Mouse (Mus musculus) C2C12 (cell line): Measurements from ENCODE around the gene Adam22. TPM values are rescaled to one million over a fixed set of nuclear protein-coding genes. Genes with fewer than 3 reads are reported as not detected.
"Not testable (repeated sequence)": the region's sequence is repeated elsewhere in the genome, so short reads cannot be mapped to it uniquely, and the experiment has no call there.

Experiments used
- H3K27me3 ChIP-seq: one replicate; pipeline ENCODE4 v1.6.1; 2011; ENCODE audit not compliant: control insufficient read depth, insufficient read depth, insufficient read length
- H3K36me3 ChIP-seq: one replicate; pipeline ENCODE4 v1.6.1; 2011; ENCODE audit not compliant: control insufficient read depth, insufficient read depth
- H3K4me3 ChIP-seq: one replicate; pipeline ENCODE4 v1.5.1; 2011; ENCODE audit warnings: mild to moderate bottlenecking, control low read depth; ENCODE audit not compliant: poor library complexity, insufficient read depth, severe bottlenecking
- H3K79me2 ChIP-seq: one replicate; pipeline ENCODE4 v1.6.1; 2011; ENCODE audit not compliant: control insufficient read depth, insufficient read depth
- H3K79me3 ChIP-seq: one replicate; pipeline ENCODE4 v1.6.1; 2011; ENCODE audit warnings: low read depth, control low read depth
- H3ac ChIP-seq: one replicate; pipeline ENCODE3; 2011; ENCODE audit warnings: low read depth; ENCODE audit not compliant: control insufficient read depth, insufficient read length
- CEBPB ChIP-seq: IDR thresholded peaks from one replicate; pipeline ENCODE4 v1.6.1; 2011; ENCODE audit warnings: low read depth, mild to moderate bottlenecking, control low read depth, moderate library complexity
- CTCF ChIP-seq: IDR thresholded peaks from one replicate; pipeline ENCODE4 v1.5.1; 2011; ENCODE audit not compliant: control insufficient read depth, insufficient read depth, insufficient read length
- FOSL1 ChIP-seq: IDR thresholded peaks from one replicate; pipeline ENCODE4 v1.8.0; 2011; ENCODE audit warnings: mild to moderate bottlenecking, low read length; ENCODE audit not compliant: poor library complexity, insufficient read depth, severe bottlenecking
- MAX ChIP-seq: IDR thresholded peaks from one replicate; pipeline ENCODE4 v1.6.1; 2011; ENCODE audit warnings: mild to moderate bottlenecking, control low read depth
- MYOD1 ChIP-seq: IDR thresholded peaks from one replicate; pipeline ENCODE4 v1.6.1; 2011; ENCODE audit warnings: low read depth; ENCODE audit not compliant: control insufficient read depth, insufficient read length
- MYOG ChIP-seq: IDR thresholded peaks from one replicate; pipeline ENCODE4 v1.6.1; 2011; ENCODE audit not compliant: control insufficient read depth, insufficient read length; ENCODE audit errors: extremely low read depth
- USF1 ChIP-seq: IDR thresholded peaks from one replicate; pipeline ENCODE4 v1.6.1; 2011; ENCODE audit warnings: low read depth, mild to moderate bottlenecking, control low read depth, moderate library complexity
- microRNA-seq: library from miRNA; unstranded; fragments of <30 nt; microRNA quantifications from one replicate; pipeline ENCODE4, GENCODE M21; 2019; ENCODE audit warnings: borderline microRNAs expressed
- polyA plus RNA-seq: library from polyadenylated mRNA; unstranded; fragments of >200 nt; fragmentation: generic; extraction: Trizol; gene quantifications from one replicate; pipeline ENCODE4 v1.2.1, GENCODE M21; 2012; ENCODE audit warnings: missing spikeins

The Adam22 gene
- polyA plus RNA-seq, 1 experiment: 0.07 TPM

- Histone ChIP-seq H3K4me3 (peak overlapping the region; percentile 57), H3K79me3 (peaks cover 17% of the 10 kb centered on the region), H3K27me3 (no peaks in the 10 kb centered on the region), H3K36me3 (peaks cover 27% of the 10 kb centered on the region), H3ac (no peak overlapping the region), H3K79me2 (peaks cover 36% of the 10 kb centered on the region)
- TF ChIP-seq CTCF (no peak), MYOG (no peak), CEBPB (no peak), FOSL1 (no peak), MYOD1 (no peak), MAX (no peak)
These were observed 312.2 kb downstream of the Adam22 start for GRCm38 (mm10) chr5:8055721-8056129.

GRCm38 (mm10) chr5:8053827-8054226 lies 314.1 kb downstream of the Adam22 start:
- H3K27me3 ChIP-seq: no peaks in the 10 kb centered on the region
- TF ChIP-seq CEBPB (no peak), MAX (peak; percentile 53), USF1 (no peak), CTCF (no peak), MYOD1 (no peak), MYOG (no peak), FOSL1 (peak; percentile 71)
- no peak overlapping the region for H3K4me3 ChIP-seq
- H3ac ChIP-seq: no peak overlapping the region
- peaks cover 17% of the 10 kb centered on the region for H3K79me3 ChIP-seq
- H3K79me2 ChIP-seq: peaks cover 34% of the 10 kb centered on the region
- peaks cover 11% of the 10 kb centered on the region for H3K36me3 ChIP-seq

GRCm38 (mm10) chr5:8045855-8046254 lies 322.1 kb downstream of the Adam22 start, which contains the start of gene Sri:
Sri (plus strand) TSS chr5:8046078.
- no peaks in the 10 kb centered on the region for H3K27me3 ChIP-seq
- no peak for TF ChIP-seq CTCF
- TF ChIP-seq USF1: no peak
- TF ChIP-seq MAX: no peak
- TF ChIP-seq FOSL1: no peak
- TF ChIP-seq MYOG: no peak
- TF ChIP-seq MYOD1: no peak
- no peak for TF ChIP-seq CEBPB
- H3K36me3 ChIP-seq: no peaks in the 10 kb centered on the region
- no peaks in the 10 kb centered on the region for H3K79me3 ChIP-seq
- H3ac ChIP-seq: no peak within 1 kb of the TSS
- H3K4me3 ChIP-seq: no peak within 1 kb of the TSS
- H3K79me2 ChIP-seq: no peaks in the 10 kb centered on the region

- not testable (repeated sequence) for H3K79me3 ChIP-seq, H3ac ChIP-seq, H3K36me3 ChIP-seq, H3K4me3 ChIP-seq, H3K79me2 ChIP-seq, H3K27me3 ChIP-seq
These were observed 333.4 kb downstream of the Adam22 start for GRCm38 (mm10) chr5:8034596-8034995.

Small RNAs within 50 kb of the gene (microRNA-seq; reads per million reads assigned to microRNA genes)
- not detected for gene Gm24196

Other genes starting within 250 kb of the Adam22 start
- gene Dbf4, start 54.6 kb upstream of the Adam22 start, polyA plus RNA-seq: 23.4 TPM
- 3.5 TPM for gene Slc25a40, start 54.7 kb upstream of the Adam22 start, polyA plus RNA-seq